Mouse (Mus musculus) mesoderm, embryonic 11.5 days (tissue): ENCODE measurements around the gene Hacd1.
A peak's percentile ranks its signal among the peaks of the same experiment; 100 is the strongest.
"Not testable (repeated sequence)": the region's sequence is repeated elsewhere in the genome, so short reads cannot be mapped to it uniquely, and the experiment has no call there.

Experiments
- DNase-seq: peaks from one replicate; pipeline ENCODE4 v3.0.0-alpha.2; 2012; ENCODE audit warnings: low read depth, low spot score

Gene Hacd1

GRCm38 (mm10) chr2:14055566-14056331 lies at the start of gene Hacd1:
Gene Hacd1 (minus strand): TSS chr2:14056135.
- peak; percentile 91 for DNase-seq

- DNase-seq, result no peak
Measured at GRCm38 (mm10) chr2:14103924-14104323, 48.0 kb upstream of the Hacd1 start.

- no peak for DNase-seq
Measured at GRCm38 (mm10) chr2:14102603-14103002, 46.7 kb upstream of the Hacd1 start.

- no peak for DNase-seq
Measured at GRCm38 (mm10) chr2:14100533-14100932, 44.6 kb upstream of the Hacd1 start.

GRCm38 (mm10) chr2:14078527-14078926 lies 22.6 kb upstream of the Hacd1 start:
- DNase-seq, result not testable (repeated sequence)

- DNase-seq, result peak; percentile 41
Measured at GRCm38 (mm10) chr2:14074221-14074901, 18.4 kb upstream of the Hacd1 start.

GRCm38 (mm10) chr2:14073362-14074220 lies 17.7 kb upstream of the Hacd1 start, which contains the start of gene Stam:
Gene Stam (plus strand): TSS chr2:14074098.
- peak; percentile 86 for DNase-seq

GRCm38 (mm10) chr2:14073008-14073361 lies 17.1 kb upstream of the Hacd1 start:
- DNase-seq, result no peak

- DNase-seq, result no peak
Measured at GRCm38 (mm10) chr2:14070466-14070865, 14.5 kb upstream of the Hacd1 start.

GRCm38 (mm10) chr2:14069027-14069426 lies 13.1 kb upstream of the Hacd1 start:
- DNase-seq, result no peak

GRCm38 (mm10) chr2:14065704-14066650 lies 10.0 kb upstream of the Hacd1 start:
- no peak for DNase-seq

- peak; percentile 84 for DNase-seq
Measured at GRCm38 (mm10) chr2:14055168-14055565, 768 bp downstream of the Hacd1 start.

GRCm38 (mm10) chr2:14054716-14055115 lies 1.2 kb downstream of the Hacd1 start:
- DNase-seq, result peak; percentile 36

- DNase-seq, result no peak
Measured at GRCm38 (mm10) chr2:14054163-14054562, 1.8 kb downstream of the Hacd1 start.

- DNase-seq, result no peak
Measured at GRCm38 (mm10) chr2:14053618-14054017, 2.3 kb downstream of the Hacd1 start.

- DNase-seq, result no peak
Measured at GRCm38 (mm10) chr2:14048808-14049207, 7.1 kb downstream of the Hacd1 start.

- peak; percentile 81 for DNase-seq
Measured at GRCm38 (mm10) chr2:14048381-14048780, 7.6 kb downstream of the Hacd1 start.

GRCm38 (mm10) chr2:14043577-14044170 lies 12.3 kb downstream of the Hacd1 start:
- DNase-seq, result no peak

- DNase-seq, result no peak
Measured at GRCm38 (mm10) chr2:14043011-14043410, 12.9 kb downstream of the Hacd1 start.

- no peak for DNase-seq
Measured at GRCm38 (mm10) chr2:14041249-14041648, 14.7 kb downstream of the Hacd1 start.

GRCm38 (mm10) chr2:14019228-14019627 lies 36.7 kb downstream of the Hacd1 start:
- DNase-seq, result no peak
